Mouse (Mus musculus) colon, adult 2 months (tissue): ENCODE measurements around the gene Arf5. TPM values are rescaled to one million over a fixed set of nuclear protein-coding genes. Genes with fewer than 3 reads are reported as not detected.

ENCODE experiments used
- polyA plus RNA-seq: library from polyadenylated mRNA; depleted of rRNA; stranded (reverse); fragments of >200 nt; gene quantifications from 2 replicates; pipeline ENCODE4 v1.2.3, GENCODE M21; 2012; rRNA removed

Arf5 gene
- 648 and 749 TPM in 2 replicates for polyA plus RNA-seq

DNA sequence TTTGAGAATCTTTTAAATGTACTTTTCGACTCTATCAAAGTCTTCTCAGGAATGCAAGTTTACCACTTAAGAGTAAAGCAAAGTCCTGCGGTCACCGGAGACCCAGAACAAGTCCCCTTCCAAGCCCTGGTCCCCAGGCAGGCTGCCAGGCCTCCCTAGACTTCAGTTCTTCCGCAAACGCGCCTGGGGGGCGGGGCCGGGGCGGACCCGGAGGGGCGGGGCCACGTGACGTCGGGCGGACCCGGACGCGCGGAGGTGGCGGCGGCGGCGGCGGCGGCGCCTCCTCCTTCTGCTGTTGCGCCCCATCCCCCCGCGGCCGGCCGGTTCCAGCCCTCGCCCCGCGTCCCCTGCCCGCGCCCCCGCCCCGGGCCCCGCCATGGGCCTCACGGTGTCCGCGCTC is at the start of gene Arf5:
Gene Arf5, plus strand, starts transcription at position 248 of the 400 bp plus-strand sequence.

DNA sequence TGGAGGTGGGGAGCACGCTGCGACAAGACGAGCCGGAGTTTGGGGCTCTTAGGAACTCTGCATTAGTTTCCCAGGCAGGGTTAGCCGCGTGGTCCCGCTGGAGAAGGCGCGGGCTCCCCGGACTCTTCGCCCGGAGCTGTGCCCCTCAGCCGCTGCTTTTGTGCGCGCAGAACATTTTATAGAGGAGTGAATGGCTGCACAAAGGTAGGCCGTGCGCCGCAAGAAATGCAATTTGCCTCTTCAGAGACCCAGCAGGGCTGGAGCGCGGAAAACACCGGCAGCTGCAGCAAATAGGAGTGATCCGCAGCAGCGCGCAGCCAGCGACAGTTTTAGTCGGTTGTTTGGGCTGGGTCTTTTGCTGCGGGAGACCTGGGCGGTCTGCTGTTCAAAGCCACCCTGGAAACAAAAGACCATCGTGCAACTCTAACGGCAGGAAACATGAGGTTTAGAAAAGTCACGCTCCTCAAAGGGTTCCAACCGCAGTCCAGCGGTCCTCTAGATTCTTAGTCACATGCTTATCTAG is 25.6 kb upstream of the Arf5 start, which contains the start of gene Zfp800:
Gene Zfp800, minus strand, starts transcription at position 325 of the 523 bp plus-strand sequence.

DNA sequence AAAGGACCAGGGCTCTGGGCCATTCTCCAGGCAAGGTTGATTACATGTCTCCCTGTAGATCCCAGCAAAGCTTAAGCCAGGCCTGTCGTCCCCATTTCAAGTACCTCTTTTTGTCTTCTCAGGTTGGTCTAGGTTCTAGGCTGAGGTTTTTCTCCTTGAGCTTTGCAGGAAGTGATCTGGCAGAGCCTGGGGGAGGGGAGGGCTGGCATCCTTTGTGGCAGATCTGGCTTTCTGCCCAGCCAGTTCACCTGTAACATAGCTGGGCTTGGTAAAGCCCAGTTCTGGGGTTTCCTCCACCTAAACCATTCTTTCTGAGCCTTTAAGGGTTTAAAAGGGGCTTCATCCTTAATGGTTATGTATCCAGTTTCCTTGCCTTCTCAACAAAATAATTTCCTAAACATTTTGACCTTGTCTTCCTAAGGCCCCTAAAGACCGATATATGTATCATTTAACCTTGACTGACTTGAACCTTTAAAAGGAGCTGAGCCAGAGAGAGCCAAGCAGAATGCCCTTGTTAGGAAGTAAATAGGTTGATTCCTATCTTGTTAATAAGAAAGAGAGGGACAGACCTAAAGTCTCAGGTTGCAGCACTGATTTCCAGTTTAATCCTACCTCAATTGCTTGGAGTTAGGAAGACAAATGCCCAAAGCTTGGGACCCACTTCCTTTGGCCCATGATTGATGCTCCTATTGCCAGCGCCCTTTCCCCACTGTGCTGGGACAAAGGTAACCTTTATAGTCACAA is 3.9 kb downstream of the Arf5 start, which contains the start of gene Fscn3:
Gene Fscn3, plus strand, starts transcription at position 694 of the 744 bp plus-strand sequence.

DNA sequence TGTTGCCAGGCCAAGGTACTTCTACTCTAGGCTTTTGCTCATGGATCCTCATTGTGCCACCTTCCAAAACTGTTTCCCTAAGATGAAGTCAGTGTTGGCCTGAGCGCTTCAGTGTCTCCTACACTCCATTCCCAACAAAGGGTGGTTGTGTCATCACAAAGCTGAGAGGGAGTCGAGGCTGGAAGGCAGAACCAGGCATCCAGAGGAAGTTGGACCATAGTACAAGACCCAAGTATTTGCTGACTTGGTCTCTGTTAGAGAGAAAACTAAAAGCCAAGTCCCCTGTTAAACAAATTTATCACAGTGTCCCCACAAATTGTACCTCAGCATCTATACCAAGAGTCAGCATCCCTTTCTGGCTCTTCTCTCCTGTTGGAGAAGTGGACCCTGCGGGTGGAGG is 4.9 kb downstream of the Arf5 start, which contains the start of gene Gcc1:
Gene Gcc1, minus strand, starts transcription at position 101 of the 400 bp plus-strand sequence.

DNA sequence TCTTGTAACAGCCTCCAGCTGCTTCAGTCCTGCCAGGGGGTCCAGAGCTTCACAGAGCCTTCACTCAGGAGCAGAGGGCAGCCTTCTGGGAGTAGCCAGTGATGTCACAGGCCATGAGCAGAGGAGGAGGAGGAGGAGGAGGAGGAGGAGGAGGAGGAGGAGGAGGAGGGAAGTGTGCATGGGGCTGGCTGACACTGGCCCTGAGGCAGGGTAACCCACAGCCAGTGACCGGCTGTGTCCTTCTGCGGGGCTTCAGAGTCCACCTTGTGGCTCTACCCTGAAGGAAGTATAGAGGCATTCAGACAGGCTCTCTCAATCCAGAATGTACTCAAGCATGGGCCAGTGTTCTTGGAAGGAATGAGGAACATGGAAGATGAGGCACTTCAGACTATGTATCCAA is 25.9 kb downstream of the Arf5 start, which contains the start of gene Pax4:
Gene Pax4, minus strand, starts transcription at position 101 of the 400 bp plus-strand sequence.

DNA sequence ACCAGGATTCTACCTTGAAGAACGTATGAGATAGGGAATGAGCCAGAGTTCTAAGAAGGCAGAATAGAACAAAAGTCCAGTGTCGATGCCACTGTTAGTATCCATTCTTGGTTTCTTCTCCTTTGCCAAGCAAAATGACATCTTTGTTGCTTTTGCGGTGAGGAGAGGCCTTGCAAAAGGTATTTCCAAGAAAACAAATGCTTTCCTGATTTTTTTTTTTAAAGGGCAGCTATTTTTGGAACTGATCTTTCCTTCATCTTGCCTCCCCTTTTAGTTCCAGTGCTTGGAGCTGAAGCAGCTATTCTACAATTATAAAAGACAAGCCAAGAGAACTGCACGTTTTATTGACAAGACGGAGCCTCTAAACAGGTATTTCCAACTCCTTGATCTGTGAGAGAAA is 51.5 kb downstream of the Arf5 start, which contains the start of gene Snd1:
Gene Snd1, plus strand, starts transcription at position 301 of the 400 bp plus-strand sequence.

Other genes with a start within 250 kb of the Arf5 start
- gene Zfp800, start 25.6 kb upstream of the Arf5 start, polyA plus RNA-seq = 4.8 and 5.5 TPM in 2 replicates
- gene Fscn3, start 4.2 kb downstream of the Arf5 start, polyA plus RNA-seq = not detected in 2 replicates
- gene Gcc1, start 4.8 kb downstream of the Arf5 start, polyA plus RNA-seq = 9.7 and 11.8 TPM in 2 replicates
- gene Pax4, start 25.8 kb downstream of the Arf5 start, polyA plus RNA-seq = 0.64 and 0.72 TPM in 2 replicates
- gene Snd1, start 51.6 kb downstream of the Arf5 start, polyA plus RNA-seq = 67.0 and 81.6 TPM in 2 replicates